Mouse (Mus musculus): Measurements from ENCODE around the gene Evx2.

Evx2 gene

GRCm38 (mm10) chr2:74659507-74660005 lies at the start of gene Evx2:
TSS of gene Evx2 (minus strand) at chr2:74659557.
- DNase-seq, result no peak

DNA sequence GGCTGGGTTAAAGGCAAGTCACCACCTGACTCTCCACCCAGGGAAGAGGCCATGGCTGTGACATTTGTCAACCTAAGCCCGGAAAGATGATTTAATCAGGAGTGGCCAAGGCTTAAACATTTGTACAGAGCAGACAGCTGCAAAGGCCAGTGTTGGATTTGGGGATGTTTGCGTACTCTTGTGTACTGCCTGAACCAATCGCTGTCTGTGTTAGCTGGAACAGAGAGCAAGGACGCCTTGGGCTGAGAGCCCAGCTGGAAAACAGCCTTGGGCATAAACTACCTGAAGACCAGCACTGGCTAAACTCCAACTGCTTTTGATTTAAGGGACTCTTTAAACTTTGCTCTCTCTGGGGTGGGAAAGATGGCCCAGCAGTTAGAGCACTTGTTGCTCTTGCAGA lies 49.3 kb upstream of the Evx2 start:
- DNase-seq, result no peak

DNA sequence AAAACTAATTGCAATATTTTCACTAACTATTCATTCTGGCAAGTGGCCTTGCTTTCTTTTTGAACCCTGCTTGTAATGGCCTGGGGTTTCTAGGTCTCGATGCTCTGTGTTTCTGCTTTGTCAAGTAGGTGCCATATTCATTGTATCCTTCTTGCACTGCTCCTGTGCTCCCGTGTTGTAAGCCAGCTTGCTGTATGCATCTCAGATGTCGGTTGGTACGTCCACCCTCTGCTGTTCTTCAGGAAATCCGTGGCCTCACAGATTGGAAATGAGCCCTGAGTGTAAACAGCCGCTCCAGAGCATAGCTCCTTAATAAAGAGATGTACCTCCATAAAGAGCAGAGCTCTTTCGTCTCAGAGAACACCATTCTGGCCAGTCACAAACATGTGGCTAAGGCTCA lies 48.2 kb upstream of the Evx2 start:
- DNase-seq, result no peak

- DNase-seq, result no peak
Measured at GRCm38 (mm10) chr2:74706393-74706960, 47.1 kb upstream of the Evx2 start.

DNA sequence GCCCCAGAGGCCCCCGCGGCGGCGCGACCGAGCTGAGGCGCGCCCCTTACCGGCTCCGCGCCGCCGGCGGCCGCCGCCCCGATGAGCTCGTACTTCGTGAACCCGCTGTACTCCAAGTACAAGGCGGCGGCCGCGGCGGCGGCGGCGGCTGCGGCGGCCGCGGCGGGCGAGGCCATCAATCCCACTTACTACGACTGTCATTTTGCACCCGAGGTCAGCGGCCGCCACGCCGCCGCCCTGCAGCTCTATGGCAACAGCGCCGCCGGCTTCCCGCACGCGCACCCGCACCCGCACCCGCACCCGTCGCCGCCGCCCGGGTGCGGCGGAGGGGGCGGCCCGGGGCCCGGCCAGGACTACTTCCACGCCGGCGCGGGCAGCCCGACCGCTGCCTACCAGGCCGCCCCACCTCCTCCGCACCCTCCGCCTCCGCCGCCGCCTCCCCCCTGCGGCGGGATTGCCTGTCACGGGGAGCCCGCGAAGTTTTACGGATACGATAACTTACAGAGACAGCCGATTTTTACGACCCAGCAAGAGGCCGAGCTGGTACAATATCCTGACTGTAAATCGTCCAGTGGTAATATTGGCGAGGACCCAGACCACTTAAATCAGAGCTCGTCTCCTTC lies 46.2 kb upstream of the Evx2 start:
- DNase-seq, result peak; percentile 52

GRCm38 (mm10) chr2:74704999-74705466 lies 45.7 kb upstream of the Evx2 start:
- no peak for DNase-seq

GRCm38 (mm10) chr2:74704393-74704998 lies 45.1 kb upstream of the Evx2 start, which contains the start of gene Hoxd8:
TSS of gene Hoxd8 (plus strand) at chr2:74704615.
- DNase-seq, result peak; percentile 61

- DNase-seq, result no peak
Measured at GRCm38 (mm10) chr2:74703720-74704392, 44.5 kb upstream of the Evx2 start.

DNA sequence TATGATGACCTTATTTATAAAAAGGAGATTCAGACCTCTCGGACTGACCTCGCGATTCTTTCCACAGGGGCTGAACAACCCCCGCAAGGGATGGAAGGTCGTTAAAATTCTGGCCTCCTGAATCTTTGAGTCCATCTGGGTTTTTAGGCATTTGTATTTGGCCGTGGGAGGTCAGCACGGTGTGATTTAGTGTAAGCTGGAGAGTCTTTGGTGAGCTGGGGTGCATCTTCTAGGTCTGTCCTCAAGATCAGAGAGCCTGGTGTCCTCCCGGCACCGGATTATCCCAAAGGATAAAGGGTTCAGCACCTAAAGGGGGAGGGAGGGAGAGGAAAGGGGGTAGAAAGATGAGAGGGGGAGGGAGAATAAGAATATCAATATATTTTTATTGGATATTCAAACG lies 44.0 kb upstream of the Evx2 start:
- no peak for DNase-seq

GRCm38 (mm10) chr2:74702820-74703219 lies 43.5 kb upstream of the Evx2 start:
- DNase-seq, result no peak

DNA sequence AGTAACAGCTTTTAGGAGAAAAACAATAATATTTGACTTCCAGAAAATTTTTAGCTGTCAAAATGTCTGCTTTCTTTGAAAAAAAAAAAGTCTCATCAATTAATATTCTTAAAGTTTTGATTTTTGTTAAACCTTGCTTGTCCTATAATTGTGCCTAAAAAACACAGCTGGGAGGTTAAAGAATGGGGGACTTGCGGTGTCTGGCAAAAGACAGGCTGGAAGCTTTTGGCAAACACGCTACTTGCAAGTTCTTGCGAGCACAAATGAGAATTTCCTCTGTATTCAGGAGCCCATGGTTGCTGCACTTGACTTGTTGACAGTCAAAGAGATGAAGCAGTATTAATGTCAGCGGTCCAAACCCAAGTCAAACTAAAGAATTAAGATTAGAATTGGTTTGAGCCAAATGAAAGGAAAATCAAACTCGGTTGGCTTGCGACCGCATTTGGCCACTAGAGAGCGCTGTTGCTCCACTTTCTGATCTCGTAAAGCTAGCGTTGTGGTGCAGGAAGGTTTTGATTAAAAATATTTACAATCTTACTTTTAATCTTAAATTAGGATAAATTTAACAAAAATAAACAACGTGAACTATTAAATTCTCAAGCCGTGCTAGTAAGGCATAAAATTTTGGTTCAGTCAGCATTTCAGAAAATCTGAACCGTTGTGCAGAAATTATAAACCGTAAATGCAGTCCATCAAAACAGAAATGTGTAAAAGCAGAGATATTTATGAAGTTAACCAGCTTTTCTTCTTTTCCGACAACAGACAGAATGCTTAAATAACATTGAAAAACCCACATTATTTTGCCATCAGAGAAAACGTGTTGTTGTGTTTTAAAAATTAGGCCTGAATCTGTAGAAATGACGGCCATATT lies 42.8 kb upstream of the Evx2 start:
- peak; percentile 87 for DNase-seq

GRCm38 (mm10) chr2:74700546-74701112 lies 41.3 kb upstream of the Evx2 start:
- no peak for DNase-seq

DNA sequence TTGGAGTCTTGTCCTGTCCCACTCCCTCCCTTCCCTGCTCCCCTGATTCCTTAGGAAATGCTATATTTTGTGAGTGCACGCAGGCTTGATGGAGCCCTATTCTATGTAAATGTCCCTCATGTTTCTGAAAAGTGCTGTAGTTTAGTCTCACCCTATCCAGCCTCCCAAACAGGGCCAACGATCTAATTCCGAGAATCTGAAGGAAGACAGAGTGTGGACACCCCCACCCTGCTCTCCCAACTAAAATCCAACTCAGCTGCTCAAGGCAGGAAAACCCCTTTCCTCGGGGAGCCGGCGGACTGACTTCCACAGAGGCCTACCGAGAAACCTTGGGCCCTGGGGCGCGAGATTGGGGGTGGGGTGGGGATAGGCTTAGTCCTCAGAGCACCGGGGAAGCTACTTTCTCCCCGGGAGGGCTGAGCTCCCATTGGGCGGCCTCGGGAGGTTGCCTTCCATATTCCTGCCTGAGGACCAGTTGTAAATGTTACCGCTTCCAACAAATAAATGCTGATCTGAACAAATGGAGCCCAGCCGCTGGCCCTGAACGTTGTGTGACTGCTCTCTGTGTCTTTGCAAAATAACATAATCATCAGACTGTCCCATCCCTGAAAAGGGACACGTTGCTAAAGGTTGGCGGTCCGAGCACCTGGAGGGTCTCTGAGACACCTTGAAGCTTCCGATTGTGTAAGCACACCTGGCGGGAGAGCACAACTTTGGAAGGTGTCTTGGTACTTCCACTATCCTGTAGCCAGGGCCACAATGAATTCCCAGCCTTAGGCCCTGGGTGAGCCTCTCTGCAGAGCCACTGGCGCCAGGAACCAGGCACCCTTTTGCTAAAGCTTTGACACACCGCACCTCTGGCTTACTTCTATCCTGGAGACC lies 40.5 kb upstream of the Evx2 start:
- DNase-seq, result no peak

DNA sequence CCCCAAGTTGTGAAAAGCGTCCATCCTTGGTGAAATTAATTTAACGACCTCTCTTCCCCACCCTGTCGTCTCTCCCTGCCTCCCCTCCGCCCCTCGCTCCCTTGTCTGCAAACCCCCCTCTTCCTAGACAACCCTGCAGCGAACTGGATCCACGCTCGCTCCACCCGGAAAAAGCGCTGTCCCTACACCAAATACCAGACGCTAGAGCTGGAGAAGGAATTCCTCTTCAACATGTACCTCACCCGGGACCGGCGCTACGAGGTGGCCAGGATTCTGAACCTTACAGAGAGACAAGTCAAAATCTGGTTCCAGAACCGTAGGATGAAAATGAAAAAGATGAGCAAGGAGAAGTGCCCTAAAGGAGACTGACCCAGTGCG lies 39.7 kb upstream of the Evx2 start:
- DNase-seq, result no peak

GRCm38 (mm10) chr2:74698201-74699052 lies 39.1 kb upstream of the Evx2 start:
- DNase-seq, result peak; percentile 34

DNA sequence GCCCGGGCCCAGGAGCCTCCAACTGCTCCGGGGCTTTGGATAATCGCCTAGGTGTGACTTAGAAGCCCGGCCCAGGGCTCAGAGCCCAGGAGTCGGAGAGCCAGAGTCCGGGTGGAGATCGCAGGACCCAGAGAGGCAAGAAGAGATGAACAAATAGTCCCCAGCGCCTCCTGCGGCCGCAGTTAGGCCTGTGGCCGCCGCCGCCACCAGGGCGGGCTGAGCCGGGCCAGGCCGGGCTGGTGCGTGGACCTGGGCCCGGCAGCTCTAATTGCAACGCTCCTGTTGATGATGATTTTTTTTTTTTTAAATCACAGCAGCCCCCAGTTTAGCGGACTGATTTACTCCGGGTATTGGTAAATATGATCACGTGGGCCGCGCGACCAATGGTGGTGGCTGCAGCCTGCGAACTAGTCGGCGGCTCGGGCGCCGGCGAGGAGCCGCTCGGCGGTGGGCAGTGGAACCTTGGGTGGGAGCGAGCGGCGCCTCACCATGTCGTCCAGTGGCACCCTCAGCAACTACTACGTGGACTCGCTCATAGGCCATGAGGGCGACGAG lies 38.3 kb upstream of the Evx2 start, which contains the start of gene Hoxd9:
TSS of gene Hoxd9 (plus strand) at position 161 of the 555 bp plus-strand sequence.
- DNase-seq, result peak; percentile 19

DNA sequence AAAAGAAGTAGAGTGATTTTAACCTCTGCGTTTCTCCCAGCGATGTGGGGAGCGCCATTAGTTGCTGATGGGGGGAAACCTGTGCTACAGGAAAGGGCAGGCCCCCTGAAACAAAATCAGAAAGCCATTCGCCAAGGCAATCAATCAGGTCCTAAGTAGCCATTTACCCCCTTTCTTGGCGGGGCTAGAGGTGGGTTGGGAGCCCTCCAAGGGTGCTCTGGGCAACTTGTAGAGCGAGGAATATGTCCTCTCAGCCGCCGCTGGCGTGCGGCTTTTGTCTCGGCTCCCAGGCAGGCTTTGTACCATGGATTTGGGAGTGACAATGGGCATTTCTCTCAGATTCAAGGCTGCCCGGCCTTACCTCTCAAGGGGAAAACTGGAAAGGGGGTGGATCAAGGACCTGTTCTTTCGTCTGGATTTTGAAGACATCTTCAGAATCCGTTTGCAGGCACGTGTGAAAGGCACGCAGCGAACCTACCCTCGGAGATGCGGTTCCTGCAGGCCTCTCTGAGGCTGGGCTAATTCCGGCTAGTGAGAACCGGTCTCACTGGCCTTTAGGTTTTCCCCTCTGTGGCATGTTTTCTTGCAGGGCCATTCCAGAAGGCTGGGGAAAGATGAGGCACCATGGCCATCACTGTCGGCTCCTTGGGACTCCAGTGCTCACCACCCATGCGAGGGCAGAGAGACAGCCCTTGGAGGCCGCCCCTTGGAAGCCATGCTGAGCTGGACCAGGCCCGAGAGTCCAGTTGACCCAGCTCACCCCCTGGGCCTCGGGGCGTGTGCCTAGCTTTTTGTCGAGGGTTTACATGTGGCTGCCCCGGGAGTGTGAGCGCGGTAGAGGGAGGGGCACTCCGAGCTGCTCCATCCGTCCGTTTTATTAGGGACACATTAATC lies 37.3 kb upstream of the Evx2 start:
- no peak for DNase-seq

GRCm38 (mm10) chr2:74695813-74696430 lies 36.6 kb upstream of the Evx2 start:
- no peak for DNase-seq

All from thymus, postnatal 4 days (tissue).